Mouse (Mus musculus) heart, postnatal 0 days (tissue): ENCODE measurements around the gene Syt8.

ENCODE experiments used
- CTCF ChIP-seq: IDR thresholded peaks from 2 replicates; pipeline ENCODE4 v1.5.1; 2016; ENCODE audit warnings: antibody characterized with exemption, control low read depth, low read depth
- EP300 ChIP-seq: IDR thresholded peaks from 2 replicates; pipeline ENCODE4 v1.6.1; 2016; ENCODE audit warnings: antibody characterized with exemption, low read depth

DNA sequence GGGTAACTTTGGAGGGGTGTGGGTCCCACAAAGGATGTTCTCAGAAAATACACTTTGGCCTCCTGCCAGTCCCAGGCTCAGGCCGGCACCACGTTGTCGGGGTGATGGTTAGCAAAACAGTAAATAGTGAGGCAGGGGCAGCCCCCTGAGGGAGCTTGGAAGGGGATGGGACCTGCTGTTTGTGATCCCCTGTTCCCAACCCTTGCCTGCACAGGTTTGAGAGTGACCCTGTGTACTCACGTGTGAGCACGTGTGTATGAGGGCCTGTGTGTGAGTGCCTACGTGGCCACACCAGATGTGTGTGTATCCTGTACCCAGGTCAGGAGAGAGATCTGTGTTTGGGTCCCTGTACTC lies 47.6 kb downstream of the Syt8 start:
- no peak for TF ChIP-seq CTCF
- no peak for TF ChIP-seq EP300
